In the genomic region with DNA sequence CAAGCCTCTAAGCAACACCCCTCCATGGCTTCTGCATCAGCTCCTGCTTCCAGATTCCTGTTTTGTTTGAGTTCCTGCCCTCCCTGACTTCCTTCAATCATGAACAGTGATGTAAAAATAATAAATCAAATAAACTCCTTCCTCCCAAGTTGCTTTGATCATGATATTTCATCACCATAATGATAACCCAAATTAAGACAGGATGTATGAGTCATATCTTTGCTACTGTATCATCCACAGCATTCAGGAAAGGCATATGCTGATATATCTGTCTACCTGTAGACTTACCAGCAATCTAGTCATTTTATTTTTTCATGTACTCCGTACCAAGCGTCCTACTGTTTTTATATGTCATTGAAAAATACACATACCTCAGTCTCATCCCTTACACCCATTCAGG, we compare ENCODE assay signal across 11 mouse cellular contexts.
"Had no signal": no experiment of that assay in that cellular context is flagged by ENCODE, and none has a peak within 500 bp of the region (broad histone marks: within the 10 kb centered on the region; RNA-seq: fewer than 3 reads in every experiment).

No protein-coding gene starts in this region.

- ATAC-seq: liver, postnatal 0 days; lung, postnatal 0 days; midbrain, embryonic 16.5 days had no signal

- DNase-seq: liver, postnatal 0 days; lung, adult 2 months; lung, postnatal 14 days; lung, postnatal 4 days; midbrain, embryonic 14.5 days; right cerebral cortex, postnatal 14 days; thymus, adult 2 months; thymus, postnatal 25 days; thymus, postnatal 4 days had no signal
